Mouse (Mus musculus) bone marrow macrophage, adult 2 months (primary cell): ENCODE data around the gene Six3. TPM values are rescaled to one million over a fixed set of nuclear protein-coding genes. Genes with fewer than 3 reads are reported as not detected.

Source experiments
- H3K27ac ChIP-seq: 2 replicates; pipeline ENCODE4 v1.5.1; 2012; ENCODE audit warnings: low read depth, low read length; ENCODE audit not compliant: insufficient read depth
- H3K4me1 ChIP-seq: 2 replicates; pipeline ENCODE4 v1.6.1; 2012; ENCODE audit warnings: low read length; ENCODE audit not compliant: control insufficient read depth, insufficient read depth
- H3K4me3 ChIP-seq: 2 replicates; pipeline ENCODE4 v1.5.1; 2012; ENCODE audit warnings: mild to moderate bottlenecking, low read length, moderate library complexity; ENCODE audit not compliant: insufficient read depth
- CTCF ChIP-seq: IDR thresholded peaks from 2 replicates; pipeline ENCODE4 v1.5.1; 2012; ENCODE audit warnings: low read depth, mild to moderate bottlenecking, low read length, moderate library complexity
- POLR2A ChIP-seq: IDR thresholded peaks from 2 replicates; pipeline ENCODE4 v1.6.1; 2012; ENCODE audit warnings: mild to moderate bottlenecking, low read depth, low read length, borderline replicate concordance
- polyA plus RNA-seq: library from polyadenylated mRNA; stranded (reverse); fragments of >200 nt; gene quantifications from 2 replicates; pipeline ENCODE4 v1.2.4, GENCODE M21; 2012; ENCODE audit not compliant: missing spikeins, insufficient read depth, insufficient read length

The Six3 gene
- polyA plus RNA-seq, 1 experiment: not detected

DNA sequence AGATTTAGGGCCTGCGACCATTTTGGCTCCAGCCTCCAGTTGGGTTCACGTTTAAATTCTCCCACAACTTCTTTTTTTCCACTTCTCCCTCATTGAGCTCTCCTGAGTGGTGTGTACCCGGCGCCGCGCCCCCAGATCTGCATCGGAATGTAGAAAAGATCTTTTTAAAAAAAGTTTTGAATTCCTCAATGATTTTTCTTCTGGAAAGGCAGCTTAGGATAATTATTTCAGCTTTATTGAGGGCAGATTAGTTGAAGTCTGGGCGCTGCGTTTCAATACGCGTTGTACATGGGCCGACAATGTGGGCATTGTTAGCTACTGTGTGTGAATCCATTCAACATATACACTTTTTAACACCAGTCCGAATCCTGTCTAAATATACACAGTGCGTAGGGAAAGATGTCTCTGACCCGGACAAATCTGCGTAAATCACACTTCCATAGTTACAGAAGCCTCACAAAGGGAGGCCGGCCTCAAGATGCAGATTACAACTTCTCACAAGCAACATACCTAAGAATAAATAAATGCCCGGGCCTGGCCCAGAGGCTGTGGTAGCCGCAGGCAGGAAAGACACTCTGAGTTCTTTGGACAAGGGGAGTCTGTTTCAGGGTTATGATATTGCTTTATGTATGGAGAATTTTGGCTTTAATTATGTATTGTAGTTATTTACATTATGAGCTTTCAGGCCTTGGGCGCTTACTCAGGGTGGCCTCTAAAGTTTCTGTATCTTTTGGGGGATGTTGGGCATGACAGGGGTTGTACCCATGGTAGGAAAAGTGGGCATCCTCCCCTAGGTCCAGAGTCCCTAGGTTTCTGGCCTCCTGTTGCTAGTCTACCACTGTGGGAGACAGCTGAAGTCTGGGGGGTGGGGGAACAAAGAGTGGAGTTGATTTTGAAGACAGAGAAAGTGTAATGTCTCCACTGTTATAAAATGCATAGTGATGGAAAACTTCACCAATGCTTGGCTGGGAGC lies 6.0 kb downstream of the Six3 start:
- Histone ChIP-seq H3K27ac (no peak overlapping the region), H3K4me3 (no peak overlapping the region)
- TF ChIP-seq CTCF (no peak), POLR2A (no peak)

DNA sequence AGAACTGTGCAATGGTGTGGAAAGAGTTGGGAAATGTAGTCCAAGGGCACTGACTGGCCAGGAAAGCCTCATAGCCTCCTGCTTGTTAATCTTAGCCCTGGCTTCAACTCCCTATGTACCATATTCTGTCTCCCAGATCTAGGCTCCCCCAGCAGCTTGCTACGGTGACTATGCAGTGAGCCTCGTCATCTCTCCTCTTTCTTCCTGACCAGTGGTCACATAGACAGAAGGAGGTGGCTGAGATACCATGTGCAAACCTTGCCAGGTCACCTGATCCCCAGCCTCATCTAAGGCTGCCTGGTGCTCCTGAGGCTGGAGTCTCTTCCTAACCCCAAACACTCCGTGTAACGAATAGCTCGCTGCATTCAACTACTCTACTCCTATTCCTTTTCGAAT lies 6.7 kb downstream of the Six3 start:
- TF ChIP-seq POLR2A (no peak), CTCF (no peak)
- Histone ChIP-seq H3K4me3 (no peak overlapping the region), H3K4me1 (no peaks in the 10 kb centered on the region), H3K27ac (no peak overlapping the region)

More for the DNA sequence above, 6.0 kb downstream of the Six3 start:
- H3K4me1 ChIP-seq: no peaks in the 10 kb centered on the region

DNA sequence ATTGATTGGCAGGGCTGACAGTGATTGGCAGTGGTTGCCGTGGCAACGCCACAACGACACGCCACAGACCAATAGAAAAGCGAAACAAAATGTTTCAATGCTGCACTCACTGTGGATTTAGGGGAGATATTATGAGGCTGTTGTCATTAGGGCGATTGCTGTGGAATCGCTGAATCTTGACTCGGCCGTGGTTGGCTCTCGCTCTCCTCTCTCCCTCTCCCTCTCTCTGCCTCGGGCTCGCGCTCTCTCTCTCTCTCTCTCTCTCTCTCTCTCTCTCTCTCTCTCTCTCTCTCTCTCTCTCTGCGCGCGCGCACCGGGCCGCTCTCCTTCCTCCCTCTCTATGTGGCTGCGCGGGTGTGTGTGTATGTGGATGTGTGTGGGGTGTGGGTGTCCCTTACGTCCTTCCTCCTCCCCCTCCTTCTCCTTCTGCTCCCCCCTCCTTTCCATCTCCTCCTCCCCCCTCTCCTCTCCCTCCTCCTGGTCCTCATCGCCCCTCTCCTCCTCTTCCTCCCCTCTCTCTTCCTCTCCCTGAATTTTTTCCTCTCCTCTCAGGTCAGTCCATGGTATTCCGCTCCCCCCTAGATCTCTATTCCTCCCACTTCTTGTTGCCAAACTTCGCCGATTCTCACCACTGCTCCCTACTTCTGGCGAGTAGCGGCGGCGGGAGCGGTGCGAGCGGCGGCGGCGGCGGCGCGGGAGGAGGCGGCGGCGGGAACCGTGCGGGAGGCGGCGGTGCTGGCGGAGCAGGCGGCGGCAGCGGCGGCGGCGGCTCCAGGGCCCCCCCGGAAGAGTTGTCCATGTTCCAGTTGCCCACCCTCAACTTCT lies 7.5 kb downstream of the Six3 start:
- Histone ChIP-seq H3K4me3 (no peak overlapping the region), H3K27ac (no peak overlapping the region), H3K4me1 (no peaks in the 10 kb centered on the region)
- TF ChIP-seq CTCF (no peak), POLR2A (no peak)

DNA sequence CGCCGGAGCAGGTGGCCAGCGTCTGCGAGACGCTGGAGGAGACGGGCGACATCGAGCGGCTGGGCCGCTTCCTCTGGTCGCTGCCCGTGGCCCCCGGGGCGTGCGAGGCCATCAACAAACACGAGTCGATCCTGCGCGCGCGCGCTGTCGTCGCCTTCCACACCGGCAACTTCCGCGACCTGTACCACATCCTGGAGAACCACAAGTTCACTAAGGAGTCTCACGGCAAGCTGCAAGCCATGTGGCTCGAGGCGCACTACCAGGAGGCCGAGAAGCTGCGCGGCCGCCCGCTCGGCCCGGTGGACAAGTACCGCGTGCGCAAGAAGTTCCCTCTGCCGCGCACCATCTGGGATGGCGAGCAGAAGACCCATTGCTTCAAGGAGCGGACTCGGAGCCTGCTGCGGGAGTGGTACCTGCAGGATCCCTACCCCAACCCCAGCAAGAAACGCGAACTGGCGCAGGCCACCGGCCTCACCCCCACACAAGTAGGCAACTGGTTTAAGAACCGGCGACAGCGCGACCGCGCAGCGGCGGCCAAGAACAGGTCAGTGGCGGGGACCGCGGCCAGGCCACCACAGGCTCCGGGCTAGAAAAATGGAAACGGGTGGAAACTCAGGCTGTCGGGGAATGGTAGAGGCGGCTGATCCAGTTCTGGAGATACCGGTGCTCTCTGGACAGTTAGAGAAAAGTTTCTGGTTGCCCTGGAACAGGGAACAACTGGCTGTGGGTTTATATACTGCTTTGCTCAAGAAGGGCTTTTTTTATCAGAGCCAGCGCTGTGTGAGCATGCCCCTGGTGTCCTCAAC lies 8.3 kb downstream of the Six3 start:
- H3K4me3 ChIP-seq: no peak overlapping the region
- H3K4me1 ChIP-seq: no peaks in the 10 kb centered on the region
- no peak overlapping the region for H3K27ac ChIP-seq
- no peak for TF ChIP-seq POLR2A
- TF ChIP-seq CTCF: no peak

DNA sequence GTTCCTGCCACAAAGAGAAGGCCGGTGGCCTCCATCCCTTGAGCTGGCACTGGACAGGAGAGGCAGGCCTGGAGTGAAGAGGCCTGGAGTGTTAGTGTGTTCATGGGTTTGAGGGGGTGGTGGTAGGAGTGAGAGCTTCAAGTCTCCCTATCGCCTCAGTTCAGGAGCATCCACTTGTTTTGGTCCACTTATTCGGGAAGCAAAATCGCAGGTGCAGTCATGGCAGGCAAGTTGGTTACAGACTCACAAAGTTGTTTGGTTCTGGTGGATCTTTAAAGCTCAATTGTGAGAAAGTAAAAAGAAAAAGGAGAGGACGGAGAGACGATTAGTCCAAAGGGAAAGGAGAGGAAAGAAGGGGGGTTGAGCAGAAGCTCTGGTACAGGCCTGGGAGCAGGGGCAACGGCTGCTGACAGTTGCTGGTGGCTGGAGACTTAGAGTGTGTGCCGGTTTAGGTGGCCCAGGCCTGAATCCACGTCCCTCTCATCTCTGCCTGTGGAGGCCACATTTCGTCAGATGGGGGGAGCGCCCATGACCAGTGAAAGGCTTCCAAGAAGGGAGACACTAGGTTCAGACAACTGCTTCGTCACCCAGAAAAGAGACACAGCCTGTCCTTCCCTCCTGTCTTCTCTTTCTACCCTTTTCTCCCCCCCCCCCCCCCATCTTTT lies 9.2 kb downstream of the Six3 start:
- no peaks in the 10 kb centered on the region for H3K4me1 ChIP-seq
- no peak overlapping the region for H3K27ac ChIP-seq
- H3K4me3 ChIP-seq: no peak overlapping the region
- TF ChIP-seq POLR2A: no peak
- no peak for TF ChIP-seq CTCF

DNA sequence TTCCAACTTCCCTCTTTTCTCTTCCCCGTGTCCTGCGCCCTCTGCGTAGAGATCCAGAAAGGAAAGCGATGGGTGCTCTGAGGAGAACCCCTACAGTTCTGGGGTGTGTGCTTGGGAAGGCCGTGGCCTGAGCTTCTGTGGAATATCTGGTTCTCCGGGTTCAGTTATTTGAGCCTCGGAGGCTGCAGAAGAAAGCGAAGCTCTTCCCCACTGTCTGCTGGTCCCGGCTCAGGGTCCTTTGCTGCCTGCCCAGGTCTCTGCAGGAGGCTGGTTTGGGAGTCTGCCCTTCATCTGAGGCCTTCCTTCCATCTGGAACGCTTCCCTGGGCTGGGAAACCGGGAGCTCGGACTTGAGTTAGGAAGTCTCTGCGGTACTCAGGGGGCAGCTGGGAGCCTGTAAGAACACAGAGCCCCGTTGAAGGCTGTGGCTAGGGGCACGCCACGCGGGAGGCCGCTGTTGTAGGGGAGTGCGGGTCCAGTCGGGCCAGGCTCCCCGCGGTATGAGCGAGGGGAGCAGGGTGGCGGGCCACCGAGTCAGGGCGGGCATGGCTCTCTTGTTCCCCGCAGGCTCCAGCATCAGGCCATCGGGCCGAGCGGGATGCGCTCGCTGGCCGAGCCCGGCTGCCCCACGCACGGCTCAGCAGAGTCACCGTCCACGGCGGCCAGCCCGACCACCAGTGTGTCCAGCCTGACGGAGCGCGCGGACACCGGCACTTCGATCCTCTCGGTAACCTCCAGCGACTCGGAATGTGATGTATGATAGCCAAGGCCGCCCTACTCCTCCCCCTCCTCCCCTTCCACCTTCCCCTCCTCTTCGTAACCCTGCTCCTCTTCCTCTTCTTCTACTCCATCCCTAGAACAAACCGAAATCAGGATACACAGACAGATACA lies 10.0 kb downstream of the Six3 start:
- no peaks in the 10 kb centered on the region for H3K4me1 ChIP-seq
- H3K4me3 ChIP-seq: no peak overlapping the region
- no peak for TF ChIP-seq CTCF
- TF ChIP-seq POLR2A: no peak
- no peak overlapping the region for H3K27ac ChIP-seq

DNA sequence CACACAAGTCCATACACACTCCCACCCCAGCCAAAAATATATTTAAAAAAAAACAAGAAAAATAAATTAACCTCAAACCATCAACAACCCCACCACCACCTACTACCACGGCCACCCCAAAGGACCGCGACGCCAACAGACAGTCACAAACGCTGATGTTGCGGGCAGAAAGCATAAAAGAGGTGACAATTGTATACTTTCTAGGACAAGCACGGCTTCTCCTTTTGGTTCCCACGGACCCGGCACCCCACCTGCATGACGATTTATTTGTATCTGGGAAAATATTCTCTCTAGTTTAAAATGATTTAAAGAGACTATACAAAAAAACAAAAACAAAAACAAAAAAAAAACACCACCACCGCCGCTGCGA lies 10.6 kb downstream of the Six3 start:
- Histone ChIP-seq H3K4me1 (no peaks in the 10 kb centered on the region), H3K27ac (no peak overlapping the region), H3K4me3 (no peak overlapping the region)
- TF ChIP-seq CTCF (no peak), POLR2A (no peak)
